Mouse (Mus musculus) left cerebral cortex, adult 9 months (tissue): ENCODE measurements around the gene Lrfn4.
"Not testable (repeated sequence)": the region's sequence is repeated elsewhere in the genome, so short reads cannot be mapped to it uniquely, and the experiment has no call there.

Experiments
- DNase-seq, 2 experiments: peaks; one replicate each; pipeline ENCODE4 v3.0.0; 2022; ENCODE audit warnings: low spot score in 2 of 2

Gene Lrfn4

GRCm38 (mm10) chr19:4610109-4610508 is 5.4 kb downstream of the Lrfn4 start:
- DNase-seq: no peak

- DNase-seq: no peak
Measured at GRCm38 (mm10) chr19:4608511-4608910, 7.0 kb downstream of the Lrfn4 start.

- DNase-seq: no peak
Measured at GRCm38 (mm10) chr19:4607406-4607805, 8.1 kb downstream of the Lrfn4 start.

GRCm38 (mm10) chr19:4605654-4606053 is 9.8 kb downstream of the Lrfn4 start:
- DNase-seq: no peak

GRCm38 (mm10) chr19:4603801-4604723 is 11.4 kb downstream of the Lrfn4 start:
- no peak for DNase-seq

- no peak for DNase-seq
Measured at GRCm38 (mm10) chr19:4602459-4602858, 13.0 kb downstream of the Lrfn4 start.

- no peak for DNase-seq
Measured at GRCm38 (mm10) chr19:4596071-4596470, 19.4 kb downstream of the Lrfn4 start.

GRCm38 (mm10) chr19:4593792-4594522 is 21.5 kb downstream of the Lrfn4 start:
- DNase-seq: no peak

GRCm38 (mm10) chr19:4590025-4590424 is 25.4 kb downstream of the Lrfn4 start:
- no peak for DNase-seq

- no peak for DNase-seq
Measured at GRCm38 (mm10) chr19:4589081-4589480, 26.4 kb downstream of the Lrfn4 start.

- no peak for DNase-seq
Measured at GRCm38 (mm10) chr19:4588430-4588829, 27.0 kb downstream of the Lrfn4 start.

- DNase-seq: peak; percentile 42 to 46
Measured at GRCm38 (mm10) chr19:4587426-4587825, 28.0 kb downstream of the Lrfn4 start.

GRCm38 (mm10) chr19:4586783-4587182 is 28.7 kb downstream of the Lrfn4 start:
- not testable (repeated sequence) for DNase-seq

- DNase-seq: peak in 1 of 2 experiments; percentile 27
Measured at GRCm38 (mm10) chr19:4583856-4584255, 31.6 kb downstream of the Lrfn4 start.

- no peak for DNase-seq
Measured at GRCm38 (mm10) chr19:4579296-4579695, 36.2 kb downstream of the Lrfn4 start.

- no peak for DNase-seq
Measured at GRCm38 (mm10) chr19:4578799-4579198, 36.7 kb downstream of the Lrfn4 start.

GRCm38 (mm10) chr19:4573241-4573640 is 42.2 kb downstream of the Lrfn4 start:
- no peak for DNase-seq

GRCm38 (mm10) chr19:4572467-4572866 is 43.0 kb downstream of the Lrfn4 start:
- DNase-seq: no peak

- DNase-seq: no peak
Measured at GRCm38 (mm10) chr19:4572061-4572460, 43.4 kb downstream of the Lrfn4 start.

- no peak for DNase-seq
Measured at GRCm38 (mm10) chr19:4571658-4572057, 43.8 kb downstream of the Lrfn4 start.

GRCm38 (mm10) chr19:4570815-4571214 is 44.7 kb downstream of the Lrfn4 start:
- DNase-seq: no peak

GRCm38 (mm10) chr19:4570237-4570613 is 45.2 kb downstream of the Lrfn4 start:
- no peak for DNase-seq
